Mouse (Mus musculus): ENCODE results near the gene Zmpste24. TPM values are rescaled to one million over a fixed set of nuclear protein-coding genes. Genes with fewer than 3 reads are reported as not detected.
"Not testable (repeated sequence)": the region's sequence is repeated elsewhere in the genome, so short reads cannot be mapped to it uniquely, and the experiment has no call there.

The Zmpste24 gene
- total RNA-seq (2021), result 10 to 100 TPM; 30.8 to 31.1 TPM
- long read RNA-seq, experiment 1, transcript Zmpste24-201 (10 exons, 3,429 nt), result major isoform, 29 of 39 reads
- long read RNA-seq, experiment 1, partial matches to known transcripts, result 3 of 39 reads
- long read RNA-seq, experiment 1, other reads (novel, unspliced or antisense), result 7 of 39 reads
- long read RNA-seq, experiment 2, transcript Zmpste24-201 (10 exons, 3,429 nt), result major isoform, 31 of 36 reads
- long read RNA-seq, experiment 2, partial matches to known transcripts, result 1 of 36 reads
- long read RNA-seq, experiment 2, other reads (novel, unspliced or antisense), result 4 of 36 reads

DNA sequence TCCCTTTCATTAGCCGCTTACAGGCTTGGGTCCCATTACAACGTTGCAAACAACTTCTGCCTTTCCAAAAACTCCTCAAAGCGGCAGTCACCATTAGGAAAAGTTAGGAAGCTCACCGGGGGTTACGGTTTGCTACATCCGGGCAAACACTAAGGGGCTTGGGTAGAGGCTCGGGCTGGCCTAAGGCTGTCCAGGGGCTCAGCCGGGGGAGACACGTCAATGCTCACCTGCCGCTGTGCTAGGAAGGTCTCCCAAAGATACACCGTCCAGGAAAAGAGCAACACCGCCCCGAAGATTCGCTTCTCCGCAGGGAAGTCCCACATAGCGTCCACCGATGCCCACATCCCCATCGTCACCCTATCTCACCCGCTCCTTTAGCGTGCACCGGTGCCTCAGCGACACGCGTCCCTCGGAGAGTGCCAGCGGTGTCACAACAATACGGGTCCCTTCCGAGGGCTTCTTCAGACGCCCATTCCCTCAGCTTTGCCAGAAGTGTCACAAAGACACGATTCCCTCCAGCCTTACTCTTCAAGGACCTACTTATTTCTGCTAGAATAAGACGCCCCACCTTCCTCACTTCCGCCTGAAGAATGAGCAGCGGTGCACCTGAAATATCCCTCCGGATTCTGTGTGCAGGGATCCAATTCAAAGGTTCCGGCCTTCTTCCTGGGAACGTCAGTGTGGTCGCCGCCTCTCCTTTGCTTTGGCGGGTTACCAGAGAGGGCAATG, at the start of gene Zmpste24:
Gene Zmpste24, minus strand, starts transcription at position 592 of the 729 bp plus-strand sequence.
- peak; percentile 90 for DNase-seq

DNA sequence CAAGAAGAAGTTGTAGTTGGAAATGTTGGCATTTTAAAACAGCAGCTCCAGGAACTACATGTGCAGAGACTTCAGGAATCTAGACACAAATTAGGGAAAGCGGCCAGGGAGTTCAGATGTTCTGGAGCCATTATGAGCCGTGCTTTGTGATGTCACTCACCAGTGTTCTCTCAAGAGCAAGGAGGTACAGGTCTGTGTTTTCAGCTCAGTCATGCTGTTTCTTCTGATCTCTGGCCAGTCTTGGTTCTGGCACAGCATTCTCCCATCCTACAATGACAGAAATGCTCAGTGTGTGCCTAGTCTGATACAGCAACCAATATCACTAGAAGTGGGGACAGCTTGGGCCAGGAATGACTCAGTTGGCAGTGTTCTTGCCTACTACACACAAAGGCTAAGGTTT, 11.1 kb upstream of the Zmpste24 start, which contains the start of gene Tmco2:
Gene Tmco2, minus strand, starts transcription at position 101 of the 400 bp plus-strand sequence.
- no peak for DNase-seq

DNA sequence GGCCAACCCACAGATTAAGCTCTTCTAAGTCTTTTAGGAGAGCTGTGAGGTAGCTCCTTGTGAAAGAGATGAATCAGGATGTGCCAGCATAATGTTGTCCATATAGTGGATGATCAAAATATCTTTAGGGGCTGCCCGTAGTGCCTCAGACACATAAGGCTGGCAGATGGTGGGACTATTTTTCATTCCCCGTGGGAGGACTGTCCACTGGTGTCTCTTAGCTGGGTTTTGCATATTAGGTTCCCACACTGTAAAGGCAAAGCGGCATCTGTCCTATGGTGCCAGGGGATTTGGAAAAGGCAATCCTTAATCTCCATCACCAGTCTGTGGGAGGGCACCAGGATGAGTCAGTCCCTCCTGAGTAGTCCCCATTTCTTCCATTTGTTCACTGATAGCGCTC, 5.3 kb upstream of the Zmpste24 start:
- no peak for DNase-seq

- no peak for DNase-seq
These were observed 7.8 kb downstream of the Zmpste24 start for GRCm38 (mm10) chr4:121090211-121090610.

GRCm38 (mm10) chr4:121088696-121089095, 9.3 kb downstream of the Zmpste24 start:
- DNase-seq, result no peak

DNA sequence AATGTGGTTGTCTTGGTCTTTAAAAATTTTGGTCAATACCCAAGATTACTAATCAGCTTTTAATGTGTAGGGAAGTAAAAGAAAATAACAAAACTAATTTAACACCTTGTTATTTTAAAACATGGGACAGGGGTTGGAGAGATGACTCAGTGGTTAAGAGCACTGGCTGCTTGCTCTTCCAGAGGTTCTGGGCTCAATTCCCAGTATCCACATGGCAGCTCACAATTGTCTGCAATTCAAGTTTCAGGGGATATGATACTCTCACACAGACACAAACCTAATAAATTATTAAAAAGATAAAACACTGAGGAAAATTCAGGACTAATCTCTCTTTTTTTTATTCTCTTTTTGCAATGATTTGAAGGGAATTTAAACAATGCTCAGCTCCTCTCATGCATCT, 13.5 kb downstream of the Zmpste24 start:
- no peak for DNase-seq

DNA sequence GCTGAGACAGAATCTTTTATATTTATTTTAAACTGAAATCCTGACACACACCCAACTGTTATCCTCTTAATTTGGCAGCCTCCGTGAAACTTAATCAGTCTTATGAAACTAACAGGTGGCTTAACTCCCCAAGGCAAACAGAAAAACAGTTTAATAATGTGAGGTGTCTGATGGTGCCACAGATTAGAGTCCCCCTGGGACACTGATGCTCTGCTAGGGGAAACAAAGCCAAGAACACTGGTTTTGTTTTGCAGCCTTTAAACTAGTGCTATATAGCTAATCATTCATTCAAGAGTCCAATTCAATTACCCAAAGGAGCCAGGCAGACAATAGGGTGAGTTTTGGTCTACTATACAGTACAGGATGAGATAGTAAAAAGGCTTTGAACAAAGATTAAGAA, 17.6 kb downstream of the Zmpste24 start:
- no peak for DNase-seq

GRCm38 (mm10) chr4:121077915-121078646, 20.0 kb downstream of the Zmpste24 start:
- DNase-seq, result no peak

DNA sequence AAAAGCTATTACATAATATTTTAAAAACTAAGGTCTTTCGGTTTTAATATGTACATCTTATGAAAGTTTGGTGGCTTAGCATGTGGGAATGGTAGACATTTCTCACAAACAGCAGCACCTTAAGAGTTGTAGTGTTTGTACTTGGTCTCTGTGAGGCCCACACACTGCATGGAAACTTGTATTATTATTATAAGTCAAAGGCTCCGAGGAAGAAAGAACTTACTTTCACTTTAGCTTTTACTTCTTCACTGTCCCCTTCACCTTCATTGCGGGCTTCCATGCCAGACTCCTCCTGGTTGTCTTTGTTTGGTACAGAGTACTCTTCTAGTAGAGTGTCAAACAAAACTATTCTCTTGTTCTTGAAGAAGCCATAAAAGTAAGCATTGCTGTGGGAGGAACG, 23.8 kb downstream of the Zmpste24 start:
- no peak for DNase-seq

DNA sequence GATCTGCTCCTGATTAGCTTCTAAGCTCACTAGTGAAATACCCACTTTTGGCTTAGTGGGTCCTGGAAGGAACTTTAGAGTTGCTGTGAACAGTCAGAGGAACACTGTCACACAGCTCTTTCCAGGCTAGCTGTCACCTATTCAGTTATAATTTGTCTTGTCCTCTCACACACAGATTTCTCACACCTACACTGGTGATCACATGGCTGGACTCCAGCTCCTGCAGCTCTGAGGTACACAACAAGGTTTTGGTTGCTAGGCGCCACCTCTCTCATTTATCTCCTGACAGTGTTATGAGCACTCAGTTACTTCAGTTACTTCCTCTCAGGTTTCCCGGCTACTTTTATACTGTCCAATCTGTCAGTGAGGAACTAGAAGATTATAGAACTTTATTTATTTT, 32.7 kb downstream of the Zmpste24 start:
- DNase-seq, result no peak

- not testable (repeated sequence) for DNase-seq
These were observed 38.8 kb downstream of the Zmpste24 start for GRCm38 (mm10) chr4:121059218-121059617.

DNA sequence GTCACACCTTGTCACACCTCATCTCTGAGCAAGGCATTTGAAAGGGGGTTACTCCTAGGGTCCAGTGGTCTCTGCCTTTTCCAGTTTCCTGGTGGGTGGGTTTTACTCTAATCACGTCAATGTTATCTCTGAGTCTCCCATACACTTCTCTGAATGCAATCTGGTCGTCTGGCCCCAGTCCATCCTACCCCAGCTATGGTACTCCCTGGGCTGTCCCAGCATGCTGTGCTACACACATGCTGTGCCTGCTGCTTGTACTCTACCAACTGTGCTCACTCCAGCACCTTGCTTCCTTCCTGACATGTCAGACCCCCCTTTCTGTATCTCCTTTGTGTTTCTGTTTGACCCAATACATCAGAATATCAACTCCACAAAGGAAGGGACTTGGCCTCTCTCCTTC, 41.0 kb downstream of the Zmpste24 start:
- no peak for DNase-seq

GRCm38 (mm10) chr4:121056342-121056741, 41.7 kb downstream of the Zmpste24 start:
- no peak for DNase-seq

- no peak for DNase-seq
These were observed 45.4 kb downstream of the Zmpste24 start for GRCm38 (mm10) chr4:121052454-121053323.

DNA sequence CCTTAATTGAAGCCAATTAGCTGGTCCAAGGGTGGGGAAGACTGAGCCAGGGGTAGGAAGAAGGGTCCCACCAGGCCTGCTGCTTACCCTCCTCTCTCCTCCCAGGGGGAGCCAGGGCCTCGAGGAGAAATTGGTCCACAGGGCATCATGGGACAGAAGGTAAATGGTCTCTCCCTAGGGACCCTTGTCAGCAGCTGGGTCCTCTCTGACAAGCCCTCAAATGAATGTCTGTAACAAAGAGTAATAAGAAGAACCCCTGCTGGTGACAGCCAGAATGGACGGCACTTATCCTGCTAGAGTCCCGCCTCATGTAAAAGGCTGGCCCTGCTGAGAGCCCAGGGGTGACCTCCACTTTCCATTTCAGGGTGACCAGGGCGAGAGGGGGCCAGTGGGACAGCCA, 46.2 kb downstream of the Zmpste24 start:
- no peak for DNase-seq

GRCm38 (mm10) chr4:121042946-121043345, 55.1 kb downstream of the Zmpste24 start:
- DNase-seq, result no peak

DNA sequence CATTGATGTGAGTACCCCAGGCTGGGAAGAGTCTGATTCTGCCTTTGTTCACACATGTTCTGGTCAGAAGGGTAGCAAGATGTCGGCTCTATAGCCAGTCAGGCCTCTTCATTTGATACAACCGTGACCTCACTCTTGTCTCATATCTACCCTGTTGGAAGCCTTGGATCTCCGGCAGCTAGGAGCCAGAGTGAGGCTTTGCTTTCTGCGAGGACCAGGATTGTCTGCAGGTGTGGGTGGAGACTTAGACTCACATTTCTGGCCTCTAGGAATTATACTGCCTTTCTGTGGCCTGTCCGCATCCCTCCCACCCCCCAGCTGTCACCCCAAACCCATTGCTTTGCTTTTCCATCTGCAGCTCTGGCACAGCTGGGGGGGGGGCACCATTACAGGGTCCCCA, 55.6 kb downstream of the Zmpste24 start:
- DNase-seq, result no peak

DNA sequence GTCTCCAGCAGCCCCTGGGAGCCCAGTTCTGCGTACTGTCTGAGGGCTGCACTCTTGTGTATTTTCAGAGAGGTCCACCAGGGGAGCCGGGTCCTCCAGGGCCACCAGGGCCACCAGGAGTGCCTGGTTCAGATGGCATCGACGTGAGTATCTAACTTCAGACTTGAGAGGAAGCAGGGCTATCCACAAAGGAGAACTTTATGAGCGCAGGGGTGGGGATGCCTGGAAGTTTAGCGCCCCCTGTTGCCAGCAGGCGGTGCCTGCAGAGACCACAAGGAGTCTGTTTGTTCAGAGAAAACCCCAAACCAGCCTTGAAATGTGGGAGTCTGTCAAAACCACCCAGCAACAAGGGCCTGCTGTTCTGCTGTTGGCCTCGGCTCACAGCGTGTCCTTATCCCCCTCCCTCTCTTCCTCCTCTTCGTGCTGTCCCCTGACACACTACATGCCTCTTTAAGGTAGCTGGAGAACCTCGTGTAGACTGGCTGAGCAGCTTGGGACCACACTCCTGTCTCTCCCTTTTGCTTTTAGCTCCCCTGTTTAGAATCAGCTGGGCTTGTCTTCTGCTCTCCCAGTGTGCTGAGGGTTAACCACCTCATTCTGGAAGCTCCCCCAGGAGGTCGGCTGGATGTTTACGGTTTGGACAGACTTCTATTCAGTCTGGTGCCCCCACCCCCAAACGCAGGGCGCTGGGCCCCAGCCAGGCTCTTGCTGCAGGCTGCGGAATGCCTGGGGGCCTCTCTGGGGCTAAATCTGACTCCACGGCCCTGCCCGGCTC, 57.0 kb downstream of the Zmpste24 start:
- peak; percentile 61 for DNase-seq

GRCm38 (mm10) chr4:121040323-121040722, 57.7 kb downstream of the Zmpste24 start:
- no peak for DNase-seq

DNA sequence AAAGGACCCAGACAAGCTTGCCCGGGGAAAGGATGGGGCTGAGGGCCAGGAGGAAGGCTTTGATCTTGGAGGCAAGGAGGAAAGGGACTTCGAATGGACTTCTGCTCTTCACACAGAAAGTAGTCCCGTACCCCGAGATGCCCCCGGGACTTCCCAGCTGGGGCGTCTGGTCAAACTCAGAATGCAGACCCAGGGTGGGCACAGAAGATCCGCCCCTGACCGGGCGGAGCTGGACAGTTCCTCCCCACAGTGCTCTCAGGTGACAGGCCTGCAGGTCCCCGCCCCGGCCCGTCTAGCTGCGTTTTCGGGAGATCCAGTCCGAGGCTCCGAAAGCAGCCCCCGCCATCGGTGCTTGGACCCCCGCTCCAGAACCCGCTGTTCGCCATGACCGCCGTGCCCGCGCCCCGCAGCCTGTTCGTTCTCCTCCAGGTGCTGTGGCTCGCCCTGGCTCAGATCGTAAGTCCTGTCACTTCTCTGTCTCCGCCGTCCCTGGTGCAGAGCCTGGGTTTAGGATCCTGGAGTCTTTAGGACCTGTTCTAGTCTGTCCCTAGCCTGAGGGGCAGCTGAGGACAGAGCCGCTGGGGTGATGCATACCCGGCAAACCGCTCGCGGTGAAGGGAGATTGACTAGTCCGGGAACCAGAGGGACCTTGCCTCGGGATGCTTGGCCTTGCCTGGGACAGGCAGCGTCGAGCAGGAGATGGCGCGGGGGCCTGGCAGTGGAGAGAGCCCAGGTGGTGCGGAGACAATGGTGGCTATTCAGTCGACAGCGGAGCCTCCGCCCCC, 58.5 kb downstream of the Zmpste24 start, which contains the start of gene Col9a2:
Gene Col9a2, plus strand, starts transcription at position 55 of the 785 bp plus-strand sequence.
- peak; percentile 29 for DNase-seq

Measured in adrenal gland, postnatal 10 days (tissue).